ENCODE assay signal across 24 mouse cellular contexts in the genomic region with DNA sequence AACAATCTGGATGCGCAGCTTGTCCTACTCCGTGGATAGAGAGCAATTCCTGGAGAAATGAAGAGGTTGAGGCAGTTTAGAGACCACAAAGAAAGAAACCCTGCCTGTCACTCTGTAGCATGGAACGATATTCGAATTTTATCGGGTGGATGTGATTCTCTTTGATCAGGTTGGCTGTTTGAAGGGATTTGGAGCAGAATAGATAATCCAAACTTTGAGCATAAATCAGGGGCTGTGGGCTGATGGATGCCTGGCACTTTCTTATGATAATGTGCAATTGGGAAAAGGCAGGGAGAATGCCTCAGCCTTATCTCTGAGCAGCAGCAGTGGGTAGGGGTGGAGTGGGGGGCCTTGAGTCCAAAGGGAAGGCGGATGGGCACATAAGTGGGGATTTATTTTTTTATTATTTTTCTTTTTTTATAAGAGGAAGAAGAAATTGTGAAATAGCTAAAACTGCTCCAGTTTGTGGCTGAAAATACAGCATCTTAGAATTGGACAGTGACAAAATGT.
DNase-seq lines count a peak whose midpoint lies in the region; ATAC-seq and TF ChIP-seq lines count a peak whose summit lies in the region.
"Had no signal": no experiment of that assay in that cellular context is flagged by ENCODE, and none has a peak within 500 bp of the region (broad histone marks: within the 10 kb centered on the region; RNA-seq: fewer than 3 reads in every experiment).

No protein-coding gene starts in this region.

- no peaks in the 10 kb centered on the region for H3K36me3 ChIP-seq in liver, embryonic 11.5 days (ENCODE audit: control insufficient read depth, insufficient read depth, low read length)
- H3K36me3 ChIP-seq in midbrain, embryonic 15.5 days (replicated peaks), result no peaks in the 10 kb centered on the region
- H3K36me3 ChIP-seq in forebrain, embryonic 10.5 days (replicated peaks), result no peaks in the 10 kb centered on the region
- H3K36me3 ChIP-seq: G1E; heart, embryonic 10.5 days; heart, embryonic 13.5 days; hindbrain, embryonic 12.5 days; hindbrain, embryonic 15.5 days had no signal

- H3K27ac ChIP-seq in liver, embryonic 11.5 days (ENCODE audit: low read depth, low read length), result no peak overlapping the region
- peak overlapping the region; percentile 70 for H3K27ac ChIP-seq in midbrain, embryonic 15.5 days
- H3K27ac ChIP-seq in forebrain, embryonic 10.5 days, result no peak overlapping the region
- H3K27ac ChIP-seq: gastrocnemius, adult 2 months; heart, embryonic 10.5 days; heart, embryonic 13.5 days; hindbrain, embryonic 12.5 days; hindbrain, embryonic 15.5 days had no signal

- H3K4me3 ChIP-seq in liver, embryonic 11.5 days (ENCODE audit: low read depth, low read length), result no peak overlapping the region
- H3K4me3 ChIP-seq in midbrain, embryonic 15.5 days, result no peak overlapping the region
- no peak overlapping the region for H3K4me3 ChIP-seq in forebrain, embryonic 10.5 days
- H3K4me3 ChIP-seq: gastrocnemius, adult 2 months; heart, embryonic 10.5 days; heart, embryonic 13.5 days; hindbrain, embryonic 12.5 days; hindbrain, embryonic 15.5 days had no signal

- H3K4me1 ChIP-seq in liver, embryonic 11.5 days (replicated peaks; ENCODE audit: control insufficient read depth, insufficient read depth, low read length), result peaks cover 3% of the 10 kb centered on the region; the same call in 1 of the 2 replicates
- H3K4me1 ChIP-seq in midbrain, embryonic 15.5 days, result no peaks in the 10 kb centered on the region
- H3K4me1 ChIP-seq in forebrain, embryonic 10.5 days, result 0 out of 2 replicates have a peak, but pooled peaks cover 3% of the 10 kb centered on the region
- H3K4me1 ChIP-seq: heart, embryonic 10.5 days; hindbrain, embryonic 12.5 days; hindbrain, embryonic 15.5 days had no signal

- WGBS in liver, embryonic 11.5 days, result 71% methylated on average over 6 of the region's 6 CpGs
- WGBS in midbrain, embryonic 15.5 days, result 38% methylated on average over 6 of the region's 6 CpGs
- 92% methylated on average over 6 of the region's 6 CpGs for WGBS in forebrain, embryonic 10.5 days

- peak; percentile 14 for DNase-seq in liver
- no peak for DNase-seq in liver, embryonic 11.5 days (ENCODE audit: low spot score)
- DNase-seq in brain, embryonic 14.5 days (ENCODE audit: low read depth), result peak; percentile 67
- DNase-seq in left cerebral cortex, postnatal 36 days (ENCODE audit: low spot score in 2 of 2), result no peak
- DNase-seq in forebrain, embryonic 10.5 days (ENCODE audit: extremely low spot score, low spot score), result no peak
- DNase-seq: adrenal gland, adult 2 months; adrenal gland, postnatal 14 days; B cell, adult 2 months; cerebellum, adult 11-12 months; cerebellum, adult 9-10 months; cerebellum, postnatal 14 days; forebrain, postnatal 0 days; gastrocnemius, adult 2 months; gastrocnemius, postnatal 14 days; heart, adult 18-20 months; heart, postnatal 14 days had no signal

- H3K9me3 ChIP-seq in liver, embryonic 11.5 days (ENCODE audit: control insufficient read depth, low read length), result no peaks in the 10 kb centered on the region
- H3K9me3 ChIP-seq in midbrain, embryonic 15.5 days, result no peaks in the 10 kb centered on the region
- no peaks in the 10 kb centered on the region for H3K9me3 ChIP-seq in forebrain, embryonic 10.5 days
- H3K9me3 ChIP-seq: heart, embryonic 10.5 days had no signal

- ATAC-seq in liver, embryonic 11.5 days (replicated peaks; ENCODE audit: low FRiP score), result no peak
- ATAC-seq in midbrain, embryonic 15.5 days (replicated peaks), result peak; percentile 79
- ATAC-seq: forebrain, embryonic 14.5 days; forebrain, postnatal 0 days had no signal

- intact Hi-C loops in left cerebral cortex, postnatal 36 days (cut with DNase I), result no loop called here

- TF ChIP-seq POLR2A in brain, embryonic 14.5 days (IDR thresholded peaks at IDR 0.05; ENCODE audit: borderline replicate concordance, extremely low read depth, insufficient read depth, insufficient read length, poor library complexity, severe bottlenecking), result no peak

- no peak overlapping the region for H3K4me2 ChIP-seq in liver, embryonic 11.5 days
- no peak overlapping the region for H3K4me2 ChIP-seq in midbrain, embryonic 15.5 days
- H3K4me2 ChIP-seq: heart, embryonic 13.5 days; hindbrain, embryonic 12.5 days; hindbrain, embryonic 15.5 days had no signal

- H3K9ac ChIP-seq in liver, embryonic 11.5 days (ENCODE audit: low read depth, low read length), result no peak overlapping the region
- no peak overlapping the region for H3K9ac ChIP-seq in midbrain, embryonic 15.5 days
- H3K9ac ChIP-seq: forebrain, postnatal 0 days; heart, embryonic 13.5 days; hindbrain, embryonic 12.5 days; hindbrain, embryonic 15.5 days had no signal

- TF ChIP-seq CTCF in brain, embryonic 14.5 days (IDR thresholded peaks at IDR 0.05; ENCODE audit: borderline replicate concordance, extremely low read depth, insufficient read depth, insufficient read length), result no peak

- peaks cover 5% of the 10 kb centered on the region; the same call in 1 of the 2 replicates for H3K27me3 ChIP-seq in liver, embryonic 11.5 days (replicated peaks; ENCODE audit: control insufficient read depth, insufficient read depth, low read length)
- H3K27me3 ChIP-seq in midbrain, embryonic 15.5 days (replicated peaks), result no peaks in the 10 kb centered on the region
- H3K27me3 ChIP-seq in forebrain, embryonic 10.5 days (ENCODE audit: poor library complexity, severe bottlenecking), result no peaks in the 10 kb centered on the region
- H3K27me3 ChIP-seq: CH12.LX; heart, embryonic 13.5 days; hindbrain, embryonic 12.5 days; hindbrain, embryonic 15.5 days had no signal

Comparison
In these comparisons a context has a peak if more than half of its experiments do, and no peak if none do; other contexts are left out.
1. DNase-seq: peak in liver (single experiment) and brain, embryonic 14.5 days (single experiment); none in liver, embryonic 11.5 days (single experiment), left cerebral cortex, postnatal 36 days (0 of 2) and forebrain, embryonic 10.5 days (single experiment).